Mouse (Mus musculus): ENCODE measurements at regions not wholly inside any gene's neighbourhood (a gene's known extent, or its start where the extent isn't known, plus 50 kb on each side); places are given as distances from the start of the nearest gene placed in this dataset.

DNA sequence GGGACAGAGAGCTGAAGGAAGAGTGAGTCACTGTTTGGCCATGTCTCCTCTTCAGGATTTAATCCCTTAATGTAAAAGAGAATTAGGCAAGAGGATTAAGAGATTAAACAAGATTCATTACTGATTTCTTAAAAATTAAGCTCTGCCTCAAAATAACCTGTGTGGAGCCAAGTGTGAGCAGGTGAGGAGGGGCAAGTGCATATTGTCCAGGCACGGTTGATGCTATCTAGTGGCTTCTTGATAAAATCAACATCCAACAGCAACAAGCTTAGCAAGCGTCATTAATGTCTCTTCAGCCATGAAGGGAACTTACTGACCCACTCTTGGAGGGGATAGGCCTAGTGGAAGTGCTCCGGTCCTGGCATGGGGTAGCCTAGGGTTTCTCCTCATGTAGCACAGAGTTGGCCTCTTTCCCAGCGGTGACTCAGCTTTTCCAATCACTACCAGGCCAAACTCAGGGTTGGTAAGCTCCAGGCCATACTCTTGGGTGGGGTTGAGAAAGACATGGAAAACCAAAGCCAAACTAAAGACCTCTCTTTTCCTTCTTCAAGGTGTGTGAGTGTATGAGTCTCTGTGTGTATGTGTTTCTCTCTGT is 55.0 kb upstream of the Ubr2 start:
- TF ChIP-seq CTCF (IDR thresholded peaks at IDR 0.05; ENCODE audit: low read depth, low read length) (no peak), POLR2A (IDR thresholded peaks at IDR 0.05; ENCODE audit: extremely low read depth, insufficient read depth, low read length) (no peak)

Data from liver, adult 2 months (tissue).